Mouse (Mus musculus): ENCODE measurements around the gene Upk3bl. TPM values are rescaled to one million over a fixed set of nuclear protein-coding genes. Genes with fewer than 3 reads are reported as not detected.
"Not testable (repeated sequence)": the region's sequence is repeated elsewhere in the genome, so short reads cannot be mapped to it uniquely, and the experiment has no call there.

Upk3bl gene
- polyA plus RNA-seq, 1 experiment from 2014 or later: 1.7 TPM

DNA sequence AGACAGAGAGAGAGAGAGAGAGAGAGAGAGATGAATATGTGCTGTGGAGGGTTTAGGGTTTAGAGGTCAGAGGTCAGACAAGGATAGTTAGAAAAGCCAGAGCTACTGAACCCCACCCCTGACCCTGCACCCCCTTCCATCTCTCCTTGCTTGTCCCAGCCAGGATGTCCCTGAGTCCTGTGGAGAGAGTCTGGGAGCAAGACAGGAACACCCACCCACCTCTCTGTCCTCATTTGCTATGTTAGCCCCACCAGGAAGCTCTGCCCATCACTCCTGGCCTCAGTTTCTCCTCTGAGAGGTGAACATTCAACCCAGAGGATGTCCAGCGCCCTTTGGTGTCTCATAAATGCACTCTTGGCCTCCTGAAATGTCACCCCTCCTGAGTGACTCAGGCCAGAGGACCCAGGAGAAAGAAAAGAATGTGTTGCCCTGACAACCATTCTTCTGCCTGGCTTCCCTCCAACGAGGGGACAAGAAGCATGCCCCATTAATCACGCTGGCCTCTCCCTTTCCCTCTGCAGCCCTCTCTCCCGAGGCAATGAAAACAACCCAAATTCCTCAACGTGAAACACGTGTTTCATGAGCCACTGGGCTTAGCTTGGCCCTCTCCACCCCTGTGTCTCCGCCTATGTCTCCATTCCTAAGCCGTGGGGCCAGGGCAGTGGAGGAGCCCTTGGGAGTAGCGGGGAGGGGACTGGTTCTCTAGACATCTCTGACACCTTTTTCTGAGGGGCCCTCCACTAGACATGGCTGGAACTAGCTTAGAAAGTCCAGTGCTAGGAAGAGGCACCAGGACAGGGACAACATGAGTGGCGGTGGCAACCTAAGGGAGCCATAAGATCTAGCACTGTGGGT, 2.8 kb upstream of the Upk3bl start:
- Histone ChIP-seq H3K36me3 (replicated peaks) (no peaks in the 10 kb centered on the region), H3K27me3 (ENCODE audit: poor library complexity, severe bottlenecking) (no peaks in the 10 kb centered on the region), H3K4me1 (peaks cover 35% of the 10 kb centered on the region), H3K9me3 (0 out of 2 replicates have a peak, but pooled peaks cover 3% of the 10 kb centered on the region), H3K27ac (peak overlapping the region; percentile 93), H3K4me3 (peak overlapping the region; percentile 34)
- WGBS: 7% methylated on average over 10 of the region's 10 CpGs
- peak; percentile 82 for DNase-seq (ENCODE audit: extremely low spot score, low spot score)

GRCm38 (mm10) chr5:136052861-136053655, 1.2 kb upstream of the Upk3bl start:
- Histone ChIP-seq H3K4me1 (peaks cover 38% of the 10 kb centered on the region), H3K27ac (peak overlapping the region; percentile 93), H3K9me3 (0 out of 2 replicates have a peak, but pooled peaks cover 3% of the 10 kb centered on the region), H3K4me3 (no peak overlapping the region), H3K36me3 (replicated peaks) (no peaks in the 10 kb centered on the region), H3K27me3 (ENCODE audit: poor library complexity, severe bottlenecking) (no peaks in the 10 kb centered on the region)
- 84% methylated on average over 8 of the region's 8 CpGs for WGBS
- DNase-seq (ENCODE audit: extremely low spot score, low spot score): no peak

GRCm38 (mm10) chr5:136056062-136056461, 1.8 kb downstream of the Upk3bl start:
- H3K36me3 ChIP-seq (replicated peaks): no peaks in the 10 kb centered on the region
- no peak overlapping the region for H3K4me3 ChIP-seq
- peaks cover 10% of the 10 kb centered on the region for H3K27me3 ChIP-seq (ENCODE audit: poor library complexity, severe bottlenecking)
- WGBS: 51% methylated on average over 4 of the region's 4 CpGs
- H3K27ac ChIP-seq: no peak overlapping the region
- DNase-seq (ENCODE audit: extremely low spot score, low spot score): no peak
- 0 out of 2 replicates have a peak, but pooled peaks cover 3% of the 10 kb centered on the region for H3K9me3 ChIP-seq
- H3K4me1 ChIP-seq: peaks cover 38% of the 10 kb centered on the region

DNA sequence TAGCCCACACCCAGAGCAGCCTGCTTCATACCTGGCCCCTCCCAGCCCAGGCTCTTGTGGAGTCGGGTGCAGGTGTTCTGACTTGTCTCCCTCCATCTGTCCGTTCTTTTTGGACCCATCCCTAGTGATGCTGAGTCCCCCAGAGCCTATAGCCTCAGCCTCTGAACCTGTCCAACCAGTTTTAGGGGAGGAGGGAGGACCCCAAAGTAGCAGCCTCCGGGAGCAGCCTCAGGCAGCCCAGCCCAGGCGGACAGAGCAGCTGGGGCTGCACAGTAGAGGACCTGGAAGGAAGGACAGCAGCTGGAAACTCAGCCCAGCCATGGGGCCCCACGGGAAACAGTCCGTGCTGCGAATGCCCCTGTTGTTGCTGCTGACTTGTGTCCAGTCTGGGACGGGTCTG, 2.8 kb downstream of the Upk3bl start:
- peaks cover 34% of the 10 kb centered on the region for H3K4me1 ChIP-seq
- H3K27ac ChIP-seq: no peak overlapping the region
- H3K36me3 ChIP-seq (replicated peaks): no peaks in the 10 kb centered on the region
- H3K27me3 ChIP-seq (ENCODE audit: poor library complexity, severe bottlenecking): peaks cover 10% of the 10 kb centered on the region
- no peak for DNase-seq (ENCODE audit: extremely low spot score, low spot score)
- 38% methylated on average over 8 of the region's 8 CpGs for WGBS
- 0 out of 2 replicates have a peak, but pooled peaks cover 3% of the 10 kb centered on the region for H3K9me3 ChIP-seq
- no peak overlapping the region for H3K4me3 ChIP-seq

DNA sequence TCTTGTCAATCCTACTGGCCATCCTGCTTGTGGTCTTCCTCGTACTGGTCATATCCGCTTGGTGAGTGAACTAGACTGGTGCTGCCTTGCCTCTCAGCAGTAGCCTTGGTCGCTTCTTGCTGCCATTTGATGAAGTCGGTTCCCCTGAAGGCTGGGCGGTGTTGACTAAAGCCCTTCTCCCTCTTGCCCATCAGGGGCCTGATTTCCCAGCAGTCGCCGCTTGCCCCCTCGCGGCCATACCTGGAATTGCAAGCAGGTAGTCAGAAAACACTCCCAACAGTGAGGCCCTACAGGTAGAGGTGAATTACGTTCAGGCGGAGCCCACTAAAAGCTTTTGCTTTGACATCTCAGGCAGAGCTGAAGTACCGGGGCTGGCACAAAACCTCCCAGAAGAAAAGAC, 7.3 kb downstream of the Upk3bl start:
- Histone ChIP-seq H3K36me3 (replicated peaks) (no peaks in the 10 kb centered on the region), H3K27ac (peak overlapping the region; percentile 65; the same call in 1 of the 2 replicates)
- 9% methylated on average over 12 of the region's 12 CpGs for WGBS

DNA sequence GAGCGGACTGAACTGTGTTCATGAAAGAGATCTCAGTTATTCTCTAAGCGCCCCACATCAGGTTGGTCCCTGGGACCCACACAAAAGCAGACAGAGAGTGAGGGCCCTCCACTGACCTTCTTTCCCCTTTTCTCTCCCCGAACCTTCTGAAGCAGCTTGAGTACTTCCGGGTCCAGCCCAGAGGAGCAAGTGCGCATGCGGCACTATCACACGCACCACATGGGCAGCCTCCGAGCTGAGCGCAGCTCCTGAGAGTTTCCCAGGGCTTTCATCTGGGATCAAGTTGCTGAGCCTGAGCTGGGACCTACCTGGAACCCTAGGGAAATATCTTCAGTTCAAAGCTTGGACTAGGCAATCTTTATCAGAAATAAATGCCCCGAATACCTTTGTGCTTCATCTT, 9.6 kb downstream of the Upk3bl start:
- no peak overlapping the region for H3K27ac ChIP-seq
- H3K4me3 ChIP-seq: no peak overlapping the region
- no peaks in the 10 kb centered on the region for H3K9me3 ChIP-seq
- H3K36me3 ChIP-seq (replicated peaks): no peaks in the 10 kb centered on the region
- peaks cover 17% of the 10 kb centered on the region for H3K4me1 ChIP-seq
- no peak for DNase-seq (ENCODE audit: extremely low spot score, low spot score)
- WGBS: 91% methylated on average over 10 of the region's 10 CpGs
- peaks cover 10% of the 10 kb centered on the region for H3K27me3 ChIP-seq (ENCODE audit: poor library complexity, severe bottlenecking)

More for the DNA sequence above, 7.3 kb downstream of the Upk3bl start:
- DNase-seq (ENCODE audit: extremely low spot score, low spot score): peak; percentile 86
- Histone ChIP-seq H3K4me3 (no peak overlapping the region), H3K4me1 (peaks cover 24% of the 10 kb centered on the region), H3K27me3 (ENCODE audit: poor library complexity, severe bottlenecking) (peaks cover 10% of the 10 kb centered on the region), H3K9me3 (no peaks in the 10 kb centered on the region)

DNA sequence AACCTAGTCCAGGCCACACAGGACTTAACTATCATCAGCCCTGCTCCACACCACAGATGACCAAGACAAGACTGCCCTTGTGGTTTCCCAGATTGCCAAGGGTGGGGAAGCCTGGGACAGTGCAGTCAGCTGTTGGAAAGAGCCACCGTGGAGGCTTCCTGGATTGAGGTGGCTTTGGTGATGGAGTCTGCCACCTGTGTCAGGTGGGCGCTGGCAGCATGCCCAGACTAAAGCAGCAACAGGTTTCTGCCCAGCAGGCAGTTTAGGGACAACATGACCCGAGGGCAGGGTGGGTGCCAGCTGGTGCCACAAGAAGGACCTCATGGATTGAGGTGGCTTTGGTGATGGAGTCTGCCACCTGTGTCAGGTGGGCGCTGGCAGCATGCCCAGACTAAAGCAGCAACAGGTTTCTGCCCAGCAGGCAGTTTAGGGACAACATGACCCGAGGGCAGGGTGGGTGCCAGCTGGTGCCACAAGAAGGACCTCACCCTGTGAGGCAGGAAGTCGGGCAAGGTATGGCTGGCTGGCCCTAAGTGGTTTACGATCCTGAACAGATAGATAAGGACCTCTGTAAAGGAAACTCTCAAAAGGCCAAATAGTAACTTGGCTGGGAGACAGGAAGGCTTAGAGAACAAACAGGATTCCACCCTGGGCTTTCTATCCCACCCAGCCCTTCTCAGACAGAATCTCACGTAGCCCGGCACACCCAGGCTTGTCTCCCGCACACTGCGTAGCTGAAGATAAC, 12.3 kb downstream of the Upk3bl start:
- H3K4me3 ChIP-seq; DNase-seq (ENCODE audit: extremely low spot score, low spot score); H3K4me1 ChIP-seq; H3K27ac ChIP-seq; H3K27me3 ChIP-seq (ENCODE audit: poor library complexity, severe bottlenecking); H3K36me3 ChIP-seq (replicated peaks); H3K9me3 ChIP-seq: not testable (repeated sequence)
- 85% methylated on average over 11 of the region's 11 CpGs for WGBS

- no peak overlapping the region for H3K27ac ChIP-seq
- no peak for DNase-seq (ENCODE audit: extremely low spot score, low spot score)
- H3K36me3 ChIP-seq (replicated peaks): no peaks in the 10 kb centered on the region
- no peaks in the 10 kb centered on the region for H3K4me1 ChIP-seq
- H3K9me3 ChIP-seq: no peaks in the 10 kb centered on the region
- no peak overlapping the region for H3K4me3 ChIP-seq
- H3K27me3 ChIP-seq (ENCODE audit: poor library complexity, severe bottlenecking): no peaks in the 10 kb centered on the region
- WGBS: 72% methylated on average over 2 of the region's 2 CpGs
These were observed 15.1 kb downstream of the Upk3bl start for GRCm38 (mm10) chr5:136069411-136069810.

DNA sequence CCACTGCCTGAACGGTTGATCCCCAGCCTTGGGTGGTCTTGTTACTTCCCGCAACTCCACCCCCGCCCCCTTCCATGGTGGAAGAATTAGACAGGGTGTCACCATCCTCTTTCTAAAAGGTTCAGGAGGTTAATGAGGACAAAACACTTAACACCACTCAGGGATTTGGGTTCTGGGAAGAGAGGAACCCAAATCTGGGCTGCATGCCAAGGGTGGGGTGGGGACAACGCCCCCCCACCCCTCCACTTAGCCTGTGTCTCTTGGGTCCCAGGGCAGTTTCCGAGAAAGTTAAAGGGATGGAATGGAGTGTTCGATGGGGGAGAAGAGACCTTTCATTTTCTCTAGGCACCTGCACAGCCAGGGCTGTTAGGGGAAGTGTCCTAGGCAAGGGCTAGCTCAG, 18.8 kb downstream of the Upk3bl start:
- Histone ChIP-seq H3K4me1 (no peaks in the 10 kb centered on the region), H3K9me3 (no peaks in the 10 kb centered on the region), H3K27me3 (ENCODE audit: poor library complexity, severe bottlenecking) (no peaks in the 10 kb centered on the region), H3K36me3 (replicated peaks) (no peaks in the 10 kb centered on the region), H3K27ac (no peak overlapping the region), H3K4me3 (no peak overlapping the region)
- no peak for DNase-seq (ENCODE audit: extremely low spot score, low spot score)
- WGBS: 74% methylated on average over 6 of the region's 6 CpGs

DNA sequence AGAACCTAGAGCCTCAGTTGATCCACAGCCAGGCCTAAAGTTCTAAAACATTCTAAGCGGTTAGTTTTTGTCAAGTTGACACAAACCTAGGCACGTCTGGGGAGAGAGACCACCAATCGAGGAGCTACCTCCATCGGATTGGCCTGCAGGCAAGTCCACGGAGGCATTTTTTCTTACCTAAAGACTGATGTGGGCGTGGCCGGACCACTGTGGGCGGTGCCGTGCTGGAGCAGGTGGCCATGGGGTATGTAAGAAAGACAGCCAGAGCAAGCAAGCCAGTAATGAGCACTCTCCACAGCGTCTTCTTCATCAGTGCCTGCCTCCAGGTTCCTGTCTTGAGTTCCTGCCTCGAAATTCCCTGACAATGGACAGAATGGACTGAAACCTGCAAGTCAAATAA, 19.2 kb downstream of the Upk3bl start:
- H3K36me3 ChIP-seq (replicated peaks): no peaks in the 10 kb centered on the region
- no peak for DNase-seq (ENCODE audit: extremely low spot score, low spot score)
- H3K27ac ChIP-seq: no peak overlapping the region
- no peak overlapping the region for H3K4me3 ChIP-seq
- H3K9me3 ChIP-seq: no peaks in the 10 kb centered on the region
- no peaks in the 10 kb centered on the region for H3K4me1 ChIP-seq
- 70% methylated on average over 11 of the region's 11 CpGs for WGBS
- H3K27me3 ChIP-seq (ENCODE audit: poor library complexity, severe bottlenecking): no peaks in the 10 kb centered on the region

DNA sequence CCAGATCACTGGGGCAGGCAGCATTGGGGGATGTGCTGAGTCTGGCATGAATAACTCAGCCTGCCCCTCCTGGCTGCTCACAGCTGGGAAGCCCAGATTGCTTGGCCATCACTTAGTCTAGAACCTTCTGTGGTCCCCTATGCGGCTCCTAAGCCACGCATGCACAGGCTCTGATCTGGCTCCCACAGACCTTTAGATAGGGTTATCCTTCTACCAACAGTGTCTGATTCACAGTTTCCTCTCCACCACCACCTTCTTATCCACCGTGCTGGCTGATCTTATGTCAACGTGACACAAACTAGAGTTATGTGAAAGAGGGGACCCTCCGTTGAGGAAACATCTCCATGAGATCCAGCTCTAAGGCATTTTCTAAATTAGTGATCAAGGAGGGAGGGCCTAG, 20.8 kb downstream of the Upk3bl start:
- H3K27me3 ChIP-seq (ENCODE audit: poor library complexity, severe bottlenecking): no peaks in the 10 kb centered on the region
- no peaks in the 10 kb centered on the region for H3K36me3 ChIP-seq (replicated peaks)
- no peak overlapping the region for H3K27ac ChIP-seq
- 94% methylated on average over 5 of the region's 5 CpGs for WGBS
- no peaks in the 10 kb centered on the region for H3K4me1 ChIP-seq
- no peaks in the 10 kb centered on the region for H3K9me3 ChIP-seq
- DNase-seq (ENCODE audit: extremely low spot score, low spot score): no peak
- H3K4me3 ChIP-seq: no peak overlapping the region

DNA sequence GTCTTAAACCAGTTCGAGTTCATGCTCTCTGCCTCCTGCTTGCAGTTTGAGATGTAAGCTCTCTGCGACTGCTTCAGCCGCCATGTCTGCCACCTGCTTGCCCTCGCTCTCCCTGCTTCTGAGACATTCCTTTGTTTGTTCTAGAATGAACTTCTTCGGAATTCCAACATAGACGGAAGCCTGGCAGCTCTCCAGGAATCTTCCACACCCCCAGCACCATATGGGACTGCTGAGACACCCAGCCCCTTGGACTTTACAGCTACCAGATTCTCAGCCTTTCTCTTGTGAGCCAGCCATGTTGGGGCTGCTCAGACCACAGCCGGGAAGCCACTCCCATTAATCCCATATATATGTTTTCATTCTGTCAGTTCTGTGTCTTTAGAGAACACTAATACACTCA, 22.0 kb downstream of the Upk3bl start:
- no peak overlapping the region for H3K4me3 ChIP-seq
- no peaks in the 10 kb centered on the region for H3K27me3 ChIP-seq (ENCODE audit: poor library complexity, severe bottlenecking)
- no peaks in the 10 kb centered on the region for H3K36me3 ChIP-seq (replicated peaks)
- DNase-seq (ENCODE audit: extremely low spot score, low spot score): no peak
- H3K27ac ChIP-seq: no peak overlapping the region
- no peaks in the 10 kb centered on the region for H3K4me1 ChIP-seq
- no peaks in the 10 kb centered on the region for H3K9me3 ChIP-seq
- WGBS: 72% methylated on average over 7 of the region's 7 CpGs

Data from forebrain, embryonic 10.5 days (tissue).